Mouse (Mus musculus) CH12.LX (cell line): ENCODE data around the gene Cux1.

Experiments
- CHD1 ChIP-seq: IDR thresholded peaks from 2 replicates; pipeline ENCODE4 v1.6.1; 2012; ENCODE audit warnings: low read depth, low read length, improper control_type of control experiment, inconsistent platforms
- E2F4 ChIP-seq: IDR thresholded peaks from 2 replicates; pipeline ENCODE4 v1.6.1; 2011; ENCODE audit warnings: low read depth, low read length, improper control_type of control experiment; ENCODE audit not compliant: insufficient replicate concordance
- USF1 ChIP-seq: IDR thresholded peaks from 2 replicates; pipeline ENCODE4 v1.6.1; 2014; ENCODE audit warnings: low read depth, mild to moderate bottlenecking, inconsistent platforms, low read length, improper control_type of control experiment

DNA sequence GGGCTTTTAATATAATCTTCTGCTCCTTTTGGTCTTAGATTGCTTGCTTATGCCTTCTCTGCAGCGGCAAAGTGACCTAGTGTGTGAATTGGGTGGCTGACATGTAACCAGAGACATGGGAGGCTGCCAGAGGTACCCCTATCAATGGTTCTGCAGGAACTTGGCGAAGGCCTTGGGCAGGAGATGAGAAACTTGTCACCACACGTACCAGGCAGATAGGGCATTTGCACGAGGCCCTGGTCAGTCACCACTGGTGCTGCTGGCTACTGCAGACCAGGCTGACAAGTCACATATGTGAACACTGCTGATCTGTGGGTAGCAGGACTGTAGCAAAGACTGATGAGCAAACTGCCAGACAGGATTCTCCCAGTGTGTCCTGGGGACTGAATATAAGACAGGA lies 231.6 kb downstream of the Cux1 start:
- TF ChIP-seq E2F4 (no peak), CHD1 (no peak), USF1 (no peak)
